Mouse (Mus musculus): ENCODE data around the gene Bcl2l13.

DNA sequence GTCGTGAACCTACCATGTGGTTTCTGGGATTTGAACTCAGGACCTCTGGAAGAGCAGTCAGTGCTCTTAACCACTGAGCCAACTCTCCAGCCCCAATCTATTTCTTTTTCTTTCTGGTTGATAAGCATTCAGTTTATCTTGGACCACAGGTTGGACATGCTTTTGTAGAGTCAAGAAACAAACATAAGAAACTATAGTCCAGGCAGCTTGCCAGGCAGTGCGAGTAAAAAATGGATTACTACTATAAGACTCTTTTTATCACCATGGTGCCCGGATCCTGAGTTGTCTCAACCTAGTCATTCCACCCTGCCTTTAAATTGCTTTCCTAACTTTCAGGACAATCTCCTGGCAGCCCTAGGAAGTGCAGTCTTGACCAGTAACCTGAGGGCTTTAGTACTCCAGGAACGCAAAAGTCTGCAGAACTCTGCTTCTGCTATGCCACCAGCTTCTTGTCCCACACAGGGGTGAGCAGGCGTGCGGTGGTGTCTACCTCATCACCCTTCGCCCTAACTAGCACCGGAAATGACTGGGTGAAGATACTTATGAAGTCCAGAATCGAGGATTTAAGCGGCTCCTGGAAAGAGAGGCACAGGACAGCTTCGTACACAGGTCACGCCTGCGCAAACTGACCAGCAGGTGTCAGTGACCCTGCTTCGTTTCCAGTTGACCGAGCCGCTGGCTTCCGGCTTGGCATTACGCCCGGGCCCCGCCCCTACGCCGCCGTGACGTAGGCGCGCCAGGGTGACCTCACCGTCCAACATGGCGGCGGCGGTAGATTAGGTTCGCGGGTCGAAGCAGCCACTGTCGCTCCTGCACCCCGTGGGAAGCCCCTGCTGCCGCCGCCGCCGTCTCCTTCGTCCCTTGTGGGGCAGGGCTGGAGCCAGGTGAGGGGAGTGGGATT lies at the start of gene Bcl2l13:
- TF ChIP-seq POLR2A (IDR thresholded peaks at IDR 0.05; ENCODE audit: insufficient read length, low read depth) (peak; percentile 92), POLR2AphosphoS2 (IDR thresholded peaks at IDR 0.05; ENCODE audit: insufficient read length, low read depth) (peak; percentile 92), E2F4 (IDR thresholded peaks at IDR 0.05; ENCODE audit: insufficient read depth) (no peak), TCF12 (IDR thresholded peaks at IDR 0.05; ENCODE audit: insufficient read depth, poor library complexity, severe bottlenecking) (no peak), TCF3 (IDR thresholded peaks at IDR 0.05; ENCODE audit: insufficient read length, low read depth) (peak; percentile 1)

All from myocyte (in vitro differentiated cells).